Mouse (Mus musculus) ES-CJ7 (cell line): ENCODE data around the gene Atp6v0a1.
A peak's percentile ranks its signal among the peaks of the same experiment; 100 is the strongest.

Source experiments
- DNase-seq: peaks from one replicate; pipeline ENCODE4 v3.0.0; 2011; ENCODE audit warnings: low read depth, low spot score

The Atp6v0a1 gene

GRCm38 (mm10) chr11:101009046-101009887 lies at the start of gene Atp6v0a1:
Atp6v0a1 (plus strand) TSS chr11:101009452.
- DNase-seq: peak; percentile 98

GRCm38 (mm10) chr11:100959464-100959810 lies 49.8 kb upstream of the Atp6v0a1 start:
- DNase-seq: peak; percentile 85

GRCm38 (mm10) chr11:100959826-100960225 lies 49.4 kb upstream of the Atp6v0a1 start:
- no peak for DNase-seq

GRCm38 (mm10) chr11:100960540-100960939 lies 48.7 kb upstream of the Atp6v0a1 start:
- peak; percentile 81 for DNase-seq

- no peak for DNase-seq
Observed at GRCm38 (mm10) chr11:100962371-100962911, 46.8 kb upstream of the Atp6v0a1 start.

GRCm38 (mm10) chr11:100963647-100964046 lies 45.6 kb upstream of the Atp6v0a1 start:
- no peak for DNase-seq

GRCm38 (mm10) chr11:100964180-100964579 lies 45.1 kb upstream of the Atp6v0a1 start:
- DNase-seq: no peak

GRCm38 (mm10) chr11:100964901-100965542 lies 44.2 kb upstream of the Atp6v0a1 start:
- DNase-seq: no peak

- no peak for DNase-seq
Observed at GRCm38 (mm10) chr11:100965760-100966159, 43.5 kb upstream of the Atp6v0a1 start.

GRCm38 (mm10) chr11:100967376-100967775 lies 41.9 kb upstream of the Atp6v0a1 start:
- no peak for DNase-seq

GRCm38 (mm10) chr11:100967881-100968420 lies 41.3 kb upstream of the Atp6v0a1 start:
- no peak for DNase-seq

GRCm38 (mm10) chr11:100968501-100968900 lies 40.8 kb upstream of the Atp6v0a1 start:
- DNase-seq: no peak

- DNase-seq: no peak
Observed at GRCm38 (mm10) chr11:100969189-100969743, 40.0 kb upstream of the Atp6v0a1 start.

- peak; percentile 72 for DNase-seq
Observed at GRCm38 (mm10) chr11:100969744-100970556, 39.3 kb upstream of the Atp6v0a1 start.

- DNase-seq: peak; percentile 59
Observed at GRCm38 (mm10) chr11:100970557-100970937, 38.7 kb upstream of the Atp6v0a1 start, which contains the start of gene Cavin1. Cavin1 (minus strand) TSS chr11:100970887.

GRCm38 (mm10) chr11:100971455-100971854 lies 37.8 kb upstream of the Atp6v0a1 start:
- DNase-seq: no peak

GRCm38 (mm10) chr11:100973245-100973644 lies 36.0 kb upstream of the Atp6v0a1 start:
- no peak for DNase-seq

- no peak for DNase-seq
Observed at GRCm38 (mm10) chr11:100974381-100974970, 34.8 kb upstream of the Atp6v0a1 start.

GRCm38 (mm10) chr11:100975241-100975640 lies 34.0 kb upstream of the Atp6v0a1 start:
- no peak for DNase-seq

- DNase-seq: no peak
Observed at GRCm38 (mm10) chr11:100979887-100980286, 29.4 kb upstream of the Atp6v0a1 start.

- DNase-seq: no peak
Observed at GRCm38 (mm10) chr11:100980438-100980837, 28.8 kb upstream of the Atp6v0a1 start.
